In the genomic region with DNA sequence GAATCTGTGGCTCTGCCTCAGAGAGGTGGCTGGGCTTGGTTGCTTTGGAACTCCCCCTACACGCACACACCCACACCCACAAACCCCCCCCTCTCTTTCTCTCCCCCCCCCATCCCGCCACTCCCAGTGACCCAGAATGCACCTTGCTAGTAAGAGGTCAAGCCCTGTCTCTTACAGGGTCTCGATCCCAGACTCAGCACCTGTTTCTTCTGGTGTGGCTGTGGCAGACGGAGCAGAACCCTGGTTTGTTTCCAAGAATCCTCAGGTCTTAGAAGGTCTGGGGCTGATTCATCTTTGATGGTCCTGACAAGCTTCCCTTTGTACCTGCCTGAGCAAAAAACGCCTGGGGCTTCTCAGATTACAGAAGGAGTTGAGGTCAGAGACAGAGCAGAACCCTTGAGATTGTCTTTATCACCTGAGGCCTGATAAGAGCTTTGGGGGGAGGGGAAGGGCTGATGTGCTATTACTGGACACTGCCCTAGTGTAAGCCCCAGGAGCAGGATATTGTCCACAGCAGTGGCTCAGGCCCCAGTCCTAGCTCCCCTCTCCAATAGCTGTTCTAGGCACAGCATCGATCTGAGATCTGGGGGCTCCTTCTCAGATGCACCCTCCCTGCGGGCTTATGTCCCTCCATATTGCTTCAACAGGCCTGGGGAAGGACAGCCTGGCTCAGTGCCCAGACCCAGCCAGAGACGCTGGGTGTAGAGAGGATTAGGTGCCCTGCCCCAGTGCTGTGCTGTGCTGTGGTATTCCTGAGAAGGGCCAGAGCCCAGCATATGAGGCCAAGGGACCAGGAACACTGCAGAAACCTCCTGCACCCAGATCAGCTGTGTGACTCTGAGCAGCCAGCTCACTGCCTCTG, we compare ENCODE assay signal across 11 mouse cellular contexts. TPM values are rescaled to one million over a fixed set of nuclear protein-coding genes. Genes with fewer than 3 reads are reported as not detected.
DNase-seq lines count a peak whose midpoint lies in the region; ATAC-seq and TF ChIP-seq lines count a peak whose summit lies in the region.
"Had no signal": no experiment of that assay in that cellular context is flagged by ENCODE, and none has a peak within 500 bp of the region (broad histone marks: within the 10 kb centered on the region; RNA-seq: fewer than 3 reads in every experiment).

No protein-coding gene starts in this region.

- no peak for TF ChIP-seq CTCF in heart, postnatal 0 days (IDR thresholded peaks at IDR 0.05; ENCODE audit: low read depth)

- no peak for ATAC-seq in heart, postnatal 0 days (ENCODE audit: insufficient read depth, low read depth)
- peak; percentile 71; the same call in 1 of the 2 replicates for ATAC-seq in stomach, embryonic 16.5 days (ENCODE audit: insufficient read depth, low FRiP score)
- no peak for ATAC-seq in cerebellum, adult (ENCODE audit: insufficient number of reproducible peaks, low FRiP score, low TSS enrichment)

- H3K4me1 ChIP-seq in heart, embryonic 10.5 days: peaks cover 93% of the 10 kb centered on the region
- peaks cover 91% of the 10 kb centered on the region for H3K4me1 ChIP-seq in heart, postnatal 0 days (ENCODE audit: control insufficient read depth, insufficient read depth)
- peaks cover 24% of the 10 kb centered on the region for H3K4me1 ChIP-seq in stomach, embryonic 16.5 days (ENCODE audit: control insufficient read depth, insufficient read depth, low read length)

- peaks cover 13% of the 10 kb centered on the region for H3K36me3 ChIP-seq in heart, embryonic 10.5 days
- H3K36me3 ChIP-seq in heart, postnatal 0 days (replicated peaks; ENCODE audit: control insufficient read depth, insufficient read depth, low read length): no peaks in the 10 kb centered on the region; the same call in 1 of the 2 replicates
- H3K36me3 ChIP-seq in stomach, embryonic 16.5 days (ENCODE audit: control insufficient read depth, insufficient read depth, low read length): no peaks in the 10 kb centered on the region

- H3K27me3 ChIP-seq in heart, embryonic 10.5 days (ENCODE audit: insufficient read depth, poor library complexity, severe bottlenecking): no peaks in the 10 kb centered on the region
- no peaks in the 10 kb centered on the region for H3K27me3 ChIP-seq in heart, postnatal 0 days (ENCODE audit: control insufficient read depth, insufficient read depth, low read length)
- no peaks in the 10 kb centered on the region for H3K27me3 ChIP-seq in stomach, embryonic 16.5 days (ENCODE audit: control insufficient read depth, insufficient read depth, low read length)

- H3K27ac ChIP-seq in heart, embryonic 10.5 days: peak overlapping the region; percentile 83
- peak overlapping the region; percentile 77 for H3K27ac ChIP-seq in heart, postnatal 0 days (ENCODE audit: low read depth)
- H3K27ac ChIP-seq in stomach, embryonic 16.5 days (ENCODE audit: low read length): peak overlapping the region; percentile 78
- H3K27ac ChIP-seq: liver, embryonic 14.5 days had no signal

- peak overlapping the region; percentile 40 for H3K4me3 ChIP-seq in heart, embryonic 10.5 days
- no peak overlapping the region for H3K4me3 ChIP-seq in heart, postnatal 0 days (ENCODE audit: low read depth, low read length)
- H3K4me3 ChIP-seq in stomach, embryonic 16.5 days (replicated peaks; ENCODE audit: low read length): no peak overlapping the region

- no peak for DNase-seq in heart, embryonic 10.5 days (ENCODE audit: low spot score)
- no peak for DNase-seq in heart, adult 8-10 months (ENCODE audit: low spot score)
- peak; percentile 48 for DNase-seq in ovary, postnatal 36 days (ENCODE audit: low spot score)
- DNase-seq in ovary, postnatal 14 days (ENCODE audit: low spot score): no peak
- DNase-seq in heart, postnatal 0 days (ENCODE audit: low spot score): no peak
- DNase-seq in right cerebral cortex, postnatal 14 days: no peak

- WGBS in heart, embryonic 10.5 days: 14% methylated on average over 8 of the region's 8 CpGs
- WGBS in heart, postnatal 0 days: 13% methylated on average over 8 of the region's 8 CpGs
- 32% methylated on average over 8 of the region's 8 CpGs for WGBS in stomach, embryonic 16.5 days

- no peaks in the 10 kb centered on the region for H3K9me3 ChIP-seq in heart, embryonic 10.5 days
- H3K9me3 ChIP-seq in heart, postnatal 0 days (replicated peaks; ENCODE audit: control insufficient read depth, low read length): no peaks in the 10 kb centered on the region
- no peaks in the 10 kb centered on the region for H3K9me3 ChIP-seq in stomach, embryonic 16.5 days (replicated peaks; ENCODE audit: control insufficient read depth, low read length)

- H3K9ac ChIP-seq in heart, postnatal 0 days (replicated peaks; ENCODE audit: low read depth, low read length): peak overlapping the region; percentile 40; the same call in 1 of the 2 replicates
- no peak overlapping the region for H3K9ac ChIP-seq in stomach, embryonic 16.5 days (ENCODE audit: low read length)
- H3K9ac ChIP-seq: liver, embryonic 14.5 days had no signal

- 0 out of 2 replicates have a peak, but pooled peaks have one; percentile 27 for TF ChIP-seq EP300 in heart, postnatal 0 days (IDR thresholded peaks at IDR 0.05; ENCODE audit: low read depth)

- H3K4me2 ChIP-seq in heart, postnatal 0 days (ENCODE audit: low read depth, low read length): peak overlapping the region; percentile 37
- no peak overlapping the region for H3K4me2 ChIP-seq in stomach, embryonic 16.5 days (ENCODE audit: low read depth, low read length)

RNA-seq across cellular contexts. Expression of a gene that starts 6.7 kb away (rescaled TPM):
- 30.9 and 50.2 TPM in 2 replicates for polyA plus RNA-seq in heart, embryonic 10.5 days (2016; fragmentation: Nextera tagmentation; extraction: Ambion mirVana)
- 10 to 100 TPM; 57.6 to 63.2 (median 58.0) TPM for total RNA-seq in heart, adult 8-10 months (2022)
- total RNA-seq in heart, postnatal 0 days (2014; rRNA removed; ENCODE audit: low replicate concordance): 132 and 171 TPM in 2 replicates
- polyA plus RNA-seq in heart, postnatal 0 days (2015; fragmentation: Nextera tagmentation; extraction: Ambion mirVana): 30.1 and 32.9 TPM in 2 replicates
- polyA plus RNA-seq in stomach, embryonic 16.5 days (2015; fragmentation: Nextera tagmentation; extraction: Ambion mirVana): 13.4 and 15.3 TPM in 2 replicates

RNA-seq across cellular contexts. Expression of a gene that starts 26.7 kb away (rescaled TPM):
- 31.5 and 33.0 TPM in 2 replicates for polyA plus RNA-seq in heart, embryonic 10.5 days (2016; fragmentation: Nextera tagmentation; extraction: Ambion mirVana)
- total RNA-seq in heart, adult 8-10 months (2022): 10 to 100 TPM; 11.3 to 14.0 (median 13.2) TPM
- total RNA-seq in heart, postnatal 0 days (2014; rRNA removed; ENCODE audit: low replicate concordance): 37.3 and 49.0 TPM in 2 replicates
- polyA plus RNA-seq in heart, postnatal 0 days (2015; fragmentation: Nextera tagmentation; extraction: Ambion mirVana): 28.8 and 29.6 TPM in 2 replicates
- 38.7 and 42.0 TPM in 2 replicates for polyA plus RNA-seq in stomach, embryonic 16.5 days (2015; fragmentation: Nextera tagmentation; extraction: Ambion mirVana)

RNA-seq across cellular contexts. Expression of a gene that starts 27.0 kb away (rescaled TPM):
- 7.5 TPM in 2 replicates for polyA plus RNA-seq in heart, embryonic 10.5 days (2016; fragmentation: Nextera tagmentation; extraction: Ambion mirVana)
- 1 to 10 TPM; 7.4 to 9.5 (median 7.9) TPM for total RNA-seq in heart, adult 8-10 months (2022)
- total RNA-seq in heart, postnatal 0 days (2014; rRNA removed; ENCODE audit: low replicate concordance): 7.0 and 7.8 TPM in 2 replicates
- 3.0 and 3.6 TPM in 2 replicates for polyA plus RNA-seq in heart, postnatal 0 days (2015; fragmentation: Nextera tagmentation; extraction: Ambion mirVana)
- 6.5 and 7.0 TPM in 2 replicates for polyA plus RNA-seq in stomach, embryonic 16.5 days (2015; fragmentation: Nextera tagmentation; extraction: Ambion mirVana)

RNA-seq across cellular contexts. Expression of a gene that starts 48.4 kb away (rescaled TPM):
- polyA plus RNA-seq in heart, embryonic 10.5 days (2016; fragmentation: Nextera tagmentation; extraction: Ambion mirVana): not detected in 2 replicates
- under 1 TPM in 1 of 4 experiments, not detected in 3; 0.57 TPM for total RNA-seq in heart, adult 8-10 months (2022)
- total RNA-seq in heart, postnatal 0 days (2014; rRNA removed; ENCODE audit: low replicate concordance): not detected in 2 replicates
- not detected in 2 replicates for polyA plus RNA-seq in heart, postnatal 0 days (2015; fragmentation: Nextera tagmentation; extraction: Ambion mirVana)
- not detected in 2 replicates for polyA plus RNA-seq in stomach, embryonic 16.5 days (2015; fragmentation: Nextera tagmentation; extraction: Ambion mirVana)
- total RNA-seq: heart, adult 18-20 months; neutrophil, adult 5-6 weeks had no signal
- polyA plus RNA-seq: liver, embryonic 14.5 days had no signal

RNA-seq across cellular contexts. Expression of a gene that starts 52.4 kb away (rescaled TPM):
- polyA plus RNA-seq in heart, embryonic 10.5 days (2016; fragmentation: Nextera tagmentation; extraction: Ambion mirVana): 0.17 TPM in 1 of 2 replicates, not detected in the other
- under 1 TPM; 0.14 to 0.63 (median 0.52) TPM for total RNA-seq in heart, adult 8-10 months (2022)
- not detected in 2 replicates for total RNA-seq in heart, postnatal 0 days (2014; rRNA removed; ENCODE audit: low replicate concordance)
- polyA plus RNA-seq in heart, postnatal 0 days (2015; fragmentation: Nextera tagmentation; extraction: Ambion mirVana): 1.1 and 1.4 TPM in 2 replicates
- 0.28 and 0.81 TPM in 2 replicates for polyA plus RNA-seq in stomach, embryonic 16.5 days (2015; fragmentation: Nextera tagmentation; extraction: Ambion mirVana)
